Mouse (Mus musculus) left cerebral cortex, postnatal 36 days (tissue): ENCODE data around the gene Tbc1d5. TPM values are rescaled to one million over a fixed set of nuclear protein-coding genes. Genes with fewer than 3 reads are reported as not detected.

Experiments
- DNase-seq, 2 experiments: peaks; one replicate each; pipeline ENCODE4 v3.0.0; 2021 to 2022; ENCODE audit warnings: low spot score in 2 of 2, mixed read lengths in 1 of 2
- intact Hi-C: fragments of 180-260 bp; cut with DNase I; formaldehyde crosslinking; loops from one replicate; pipeline ENCODE4 v1.15.1; 2025
- total RNA-seq, 2 experiments: library from RNA; stranded (reverse); gene quantifications; 2 replicates each; pipeline ENCODE4 v1.2.3; 2021

Tbc1d5 gene
- total RNA-seq, 2 experiments from 2014 or later = 26.7 to 27.7 TPM

DNA sequence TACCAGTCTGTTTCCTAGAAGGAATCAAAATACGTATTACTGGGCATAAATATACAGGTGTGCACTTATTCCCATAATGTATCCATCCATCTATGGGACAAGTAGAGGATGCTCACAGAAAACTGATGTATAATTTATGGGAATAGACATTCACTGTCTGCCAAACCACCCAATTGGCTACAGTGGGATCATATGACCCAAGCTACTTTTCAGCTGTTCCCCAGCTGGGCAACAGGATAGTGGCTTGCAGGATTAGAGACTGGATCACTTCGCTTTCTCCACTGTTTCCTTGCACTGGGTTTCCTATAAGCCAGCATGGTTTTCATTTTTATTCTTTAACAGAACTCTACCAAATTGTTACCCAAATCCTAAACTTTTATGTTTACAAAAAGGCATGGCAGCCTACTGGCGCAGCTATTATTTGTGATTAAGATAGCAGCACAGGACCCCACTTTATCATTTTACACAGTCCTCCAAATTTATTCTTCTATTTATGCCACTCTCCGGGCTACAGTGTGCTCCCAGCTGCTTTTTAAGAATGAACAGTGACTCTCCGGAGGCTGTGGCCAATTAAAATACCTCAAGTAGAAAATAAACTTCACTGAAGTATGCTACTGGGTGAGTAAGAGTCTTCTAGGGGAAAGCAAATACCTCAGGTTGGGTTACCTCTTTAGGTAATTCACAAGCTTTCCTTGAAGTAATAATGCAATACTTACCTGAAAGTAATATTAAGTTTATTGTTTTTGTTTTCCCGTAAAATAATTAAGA lies 270.4 kb downstream of the Tbc1d5 start:
- intact Hi-C loops = no loop called here
- DNase-seq = no peak

DNA sequence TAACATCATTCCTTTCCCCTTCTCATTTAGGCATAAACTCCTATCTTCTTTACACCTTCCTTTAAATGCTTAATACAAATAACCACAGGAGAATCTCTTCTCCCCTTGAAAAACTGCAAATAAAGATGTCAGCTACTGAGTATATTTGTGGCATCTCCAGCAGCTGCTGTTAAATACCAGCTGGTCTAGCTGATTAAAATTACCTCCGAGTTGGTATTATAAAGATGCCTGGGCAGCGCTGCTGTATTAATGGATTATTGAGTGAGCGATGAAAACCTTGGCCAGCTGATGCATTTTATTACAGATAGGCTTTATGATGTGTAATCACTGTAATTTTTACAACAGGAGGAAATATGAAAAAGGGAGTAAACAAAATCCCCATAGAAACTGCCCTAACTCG lies 271.0 kb downstream of the Tbc1d5 start:
- no peak for DNase-seq
- intact Hi-C loops = no loop called here

DNA sequence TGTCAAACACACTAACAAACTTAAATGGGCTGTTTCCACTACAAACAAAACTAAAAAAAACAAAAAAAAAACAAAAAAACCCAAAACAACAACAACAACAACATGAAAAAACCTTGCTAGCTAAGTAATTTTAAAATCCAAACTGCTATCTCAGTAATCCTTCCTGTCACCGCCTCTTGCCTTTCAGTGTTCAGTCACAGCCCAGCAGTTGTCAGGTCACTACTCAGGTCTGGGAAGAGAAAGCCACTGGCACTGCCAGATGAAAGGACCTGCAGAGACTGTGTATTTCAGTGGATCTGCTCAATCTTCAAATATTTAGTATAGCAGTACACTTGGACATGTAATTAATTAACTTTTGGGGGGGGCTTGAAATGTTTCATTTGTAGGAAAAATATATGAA lies 272.5 kb downstream of the Tbc1d5 start:
- no peak for DNase-seq
- intact Hi-C loops = no loop called here

DNA sequence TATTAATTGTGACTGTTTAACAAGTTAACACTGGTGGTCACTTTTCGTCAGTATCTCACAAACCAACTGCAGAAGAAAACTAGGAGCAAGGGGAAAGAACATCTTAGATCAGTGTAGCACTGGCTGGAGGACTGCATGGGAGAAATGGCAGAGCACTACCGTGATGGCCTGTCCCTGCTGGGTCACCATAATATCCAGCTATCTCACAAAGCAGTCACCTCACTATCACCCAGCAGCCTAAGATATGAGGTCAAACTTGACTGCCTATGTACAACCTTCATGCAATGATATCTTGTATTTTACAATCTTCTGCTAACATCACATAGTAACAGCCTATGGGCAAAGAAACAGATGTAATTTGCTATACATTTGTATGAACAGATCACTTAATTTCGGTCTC lies 274.7 kb downstream of the Tbc1d5 start:
- intact Hi-C loops = no loop called here
- DNase-seq = no peak

DNA sequence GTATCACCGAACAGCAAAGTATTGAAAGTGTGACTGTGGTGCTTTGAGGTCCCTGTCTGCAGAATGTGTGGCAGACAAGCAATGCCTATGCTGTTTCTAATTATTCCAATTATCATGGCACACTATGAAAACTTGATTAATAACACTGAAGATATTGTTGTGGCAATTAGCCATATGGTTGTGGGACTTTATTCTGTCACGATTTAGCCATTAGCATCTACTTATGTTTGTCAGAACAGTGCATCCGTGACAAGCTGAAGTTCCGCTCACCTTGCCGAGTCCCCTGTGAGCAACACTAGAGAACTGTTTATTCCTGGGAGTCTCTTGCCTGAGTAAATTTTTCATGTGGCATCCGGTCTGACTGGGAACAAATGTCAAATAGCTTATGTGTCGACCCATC lies 281.3 kb downstream of the Tbc1d5 start:
- no peak for DNase-seq
- intact Hi-C loops = no loop called here

DNA sequence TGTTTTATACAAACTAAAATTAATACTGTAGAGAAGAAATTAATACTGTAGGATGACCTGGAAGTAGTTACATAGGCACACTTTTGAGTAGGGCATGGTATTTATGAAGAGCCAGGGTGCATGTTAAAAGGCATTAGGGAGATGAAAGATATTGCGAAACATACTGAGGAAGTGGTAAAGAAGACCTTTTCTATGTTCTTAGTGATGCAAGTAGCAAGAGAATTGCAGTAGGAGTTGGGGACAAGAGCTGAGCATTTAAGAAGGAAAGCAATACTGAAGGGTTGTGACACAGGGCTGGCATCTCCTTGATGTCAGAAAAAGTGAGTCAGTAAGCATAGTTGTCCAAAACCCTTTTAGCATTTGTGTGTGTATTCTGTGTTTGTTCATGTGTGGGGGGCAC lies 289.7 kb downstream of the Tbc1d5 start:
- no peak for DNase-seq
- intact Hi-C loops = no loop called here

DNA sequence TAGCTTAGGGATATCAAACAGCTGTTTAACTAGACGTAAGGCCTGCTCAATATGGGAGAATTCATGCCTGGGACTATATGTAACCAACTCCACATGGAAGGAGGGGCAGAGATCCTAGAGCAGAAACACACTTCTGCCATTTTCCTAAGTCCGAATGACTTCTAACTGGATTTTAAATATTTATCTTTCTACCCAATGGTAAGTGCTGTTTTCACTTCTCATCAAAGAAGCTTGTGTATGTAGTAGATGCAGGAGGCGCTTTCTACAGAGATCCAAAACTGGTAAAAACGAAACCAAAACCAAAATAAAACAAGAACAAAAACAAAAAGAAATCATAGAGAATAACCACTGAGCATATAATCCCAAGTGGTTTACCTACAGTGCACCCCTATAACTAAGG lies 299.2 kb downstream of the Tbc1d5 start:
- intact Hi-C loops = no loop called here
- no peak for DNase-seq

DNA sequence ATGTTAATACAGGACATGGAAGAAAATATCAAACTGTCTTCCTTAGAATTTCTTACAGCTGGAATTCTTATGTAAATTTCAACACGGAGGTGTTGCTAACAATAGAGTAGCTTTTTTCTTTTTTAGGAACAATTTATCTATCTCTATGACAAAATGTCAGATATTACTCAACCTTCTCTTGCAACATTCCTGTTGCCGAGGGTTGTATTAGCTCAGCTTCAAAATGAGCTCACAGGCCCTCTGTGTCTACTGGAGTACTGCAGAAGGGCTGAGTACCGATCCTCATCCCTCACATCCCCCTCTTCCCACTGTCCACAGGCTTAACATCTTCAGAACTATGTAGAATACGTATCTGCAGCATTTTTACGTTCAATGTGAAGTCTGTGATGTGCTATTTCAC lies 302.7 kb downstream of the Tbc1d5 start:
- intact Hi-C loops = no loop called here
- DNase-seq = no peak

DNA sequence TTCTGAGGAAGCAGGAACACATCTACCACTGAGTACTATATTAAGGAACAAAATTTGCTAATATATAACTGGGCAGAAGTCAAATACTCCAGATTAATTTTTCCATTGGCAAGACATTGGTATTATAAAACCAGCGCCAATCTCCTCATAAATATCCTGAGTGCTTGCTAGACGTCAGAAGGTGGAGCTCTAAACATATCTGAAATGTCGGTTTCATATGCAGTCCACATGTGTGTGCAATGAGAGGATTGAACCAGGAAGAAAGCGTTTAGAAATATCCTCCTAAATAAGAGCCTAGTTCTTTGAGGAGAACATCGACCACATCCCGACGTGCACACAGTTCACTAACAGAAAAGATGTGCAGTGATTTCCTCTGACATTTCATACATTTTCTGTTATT lies 305.1 kb downstream of the Tbc1d5 start:
- no peak for DNase-seq
- intact Hi-C loops = no loop called here

DNA sequence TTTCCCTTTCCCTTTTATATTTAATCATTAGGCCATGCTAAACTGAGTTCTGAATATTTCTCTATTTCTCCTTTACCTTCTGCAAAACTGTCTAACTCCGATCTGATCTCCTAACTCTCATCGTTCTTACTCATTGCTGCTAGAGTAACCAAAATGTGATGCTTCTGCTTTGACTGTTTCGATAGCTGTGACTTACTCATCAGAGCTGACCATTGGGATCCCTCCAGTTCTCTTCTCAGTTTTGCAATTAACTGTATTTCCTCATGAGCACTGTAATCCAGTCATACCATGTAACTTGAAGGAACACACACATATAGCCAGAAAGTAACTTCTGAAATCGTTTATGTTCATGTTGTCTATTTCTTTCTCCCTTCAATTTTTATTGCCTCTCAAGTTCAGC lies 306.6 kb downstream of the Tbc1d5 start:
- DNase-seq = no peak
- intact Hi-C loops = no loop called here

DNA sequence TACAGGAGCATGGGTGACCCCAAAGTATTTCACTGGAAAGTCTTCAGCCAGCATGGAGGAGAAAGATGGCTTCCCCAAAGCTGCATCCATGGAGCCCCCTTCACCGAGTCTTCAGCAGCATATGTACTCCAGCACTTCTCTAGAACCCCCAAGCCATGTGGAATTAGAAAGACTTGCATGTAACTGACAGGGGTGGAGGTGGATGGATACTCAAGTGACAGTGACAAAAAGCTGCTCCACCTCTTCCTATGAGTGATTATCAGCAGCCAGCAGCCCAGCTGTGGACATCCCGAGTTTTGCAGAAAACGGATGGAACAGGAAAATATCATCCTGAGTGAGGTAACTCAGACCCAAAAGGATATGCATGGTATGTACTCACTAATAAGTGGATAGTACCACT lies 311.9 kb downstream of the Tbc1d5 start:
- DNase-seq = no peak
- intact Hi-C loops = no loop called here

DNA sequence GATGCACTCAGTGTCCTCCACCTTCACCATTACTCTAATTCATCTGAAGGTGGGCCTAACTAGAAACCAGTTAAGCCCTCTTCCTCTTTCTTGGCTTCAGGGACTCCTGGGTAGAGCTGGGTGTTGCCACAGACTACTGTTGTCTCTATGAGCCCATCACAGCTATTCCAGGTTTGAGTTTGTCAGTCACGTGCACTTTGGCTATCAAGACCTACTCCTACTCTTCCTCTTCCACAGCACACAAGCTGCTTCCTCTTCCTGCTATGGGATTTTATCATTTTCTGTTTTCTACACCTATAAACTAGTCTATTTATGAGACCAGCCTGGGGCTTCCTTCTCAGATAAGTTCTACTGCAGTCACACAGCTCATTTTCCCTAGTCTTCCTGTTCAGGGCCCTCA lies 314.4 kb downstream of the Tbc1d5 start:
- DNase-seq = no peak
- intact Hi-C loops = no loop called here

DNA sequence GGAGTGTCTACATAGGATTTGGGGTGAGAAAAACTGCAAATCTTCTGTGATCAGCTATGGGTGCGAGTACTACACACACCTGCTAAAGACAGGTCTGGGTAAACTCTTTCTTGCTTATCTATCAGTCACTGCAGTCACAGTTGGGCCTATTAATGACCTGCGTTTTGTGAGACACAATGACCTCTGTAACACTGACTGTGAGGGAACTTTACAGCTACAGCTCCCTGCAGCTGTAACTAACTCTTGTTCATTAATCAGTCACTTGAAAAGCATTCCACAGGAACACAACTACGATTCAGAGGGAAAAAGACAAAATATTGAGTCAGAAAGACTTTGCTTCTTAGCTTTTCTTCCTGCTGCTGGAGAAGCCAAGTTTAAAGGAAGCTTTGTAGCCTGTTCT lies 325.9 kb downstream of the Tbc1d5 start:
- intact Hi-C loops = no loop called here

DNA sequence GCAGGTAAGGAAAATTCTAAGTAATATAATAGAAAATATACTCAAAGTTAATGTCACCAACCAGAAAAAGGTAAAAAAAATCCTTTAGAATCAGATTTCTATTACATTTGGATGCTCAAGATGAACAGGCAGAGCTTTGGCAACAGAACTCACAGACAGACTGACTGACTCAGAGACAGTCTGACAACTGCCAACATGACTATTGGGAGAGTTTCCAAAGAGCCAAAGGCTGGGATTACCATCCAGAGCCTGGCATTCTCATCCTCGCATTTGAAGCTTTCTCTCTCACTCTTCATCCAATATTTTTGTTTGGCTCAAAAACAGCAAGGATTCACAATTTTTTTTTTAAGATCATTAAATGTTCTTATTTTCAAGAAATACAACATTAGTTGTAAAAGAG lies 327.8 kb downstream of the Tbc1d5 start:
- intact Hi-C loops = no loop called here
- DNase-seq = no peak

More for the DNA sequence above, 325.9 kb downstream of the Tbc1d5 start:
- no peak for DNase-seq

DNA sequence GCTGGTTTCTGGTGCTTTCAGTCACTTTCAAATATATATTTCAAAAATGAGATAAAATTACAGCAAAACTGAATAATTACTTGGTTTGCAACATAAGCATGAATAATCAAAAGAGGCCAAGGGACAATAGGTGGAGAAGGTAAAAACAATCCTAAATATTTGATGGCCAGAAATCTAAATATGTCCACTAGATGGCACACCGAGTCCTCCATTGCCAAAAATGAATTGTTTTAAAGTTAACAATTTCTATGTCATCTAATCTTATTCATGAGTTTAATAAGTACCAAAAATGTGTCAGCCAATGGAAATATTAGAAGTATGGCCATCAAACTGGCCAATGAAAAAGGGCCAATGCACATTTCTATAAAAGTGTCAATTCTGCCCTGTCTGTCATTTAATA lies 365.1 kb downstream of the Tbc1d5 start:
- DNase-seq = no peak
- intact Hi-C loops = loop anchor here (5.0 kb wide), 1 partner anchor 1648 kb away; no protein-coding TSS in a partner anchor

DNA sequence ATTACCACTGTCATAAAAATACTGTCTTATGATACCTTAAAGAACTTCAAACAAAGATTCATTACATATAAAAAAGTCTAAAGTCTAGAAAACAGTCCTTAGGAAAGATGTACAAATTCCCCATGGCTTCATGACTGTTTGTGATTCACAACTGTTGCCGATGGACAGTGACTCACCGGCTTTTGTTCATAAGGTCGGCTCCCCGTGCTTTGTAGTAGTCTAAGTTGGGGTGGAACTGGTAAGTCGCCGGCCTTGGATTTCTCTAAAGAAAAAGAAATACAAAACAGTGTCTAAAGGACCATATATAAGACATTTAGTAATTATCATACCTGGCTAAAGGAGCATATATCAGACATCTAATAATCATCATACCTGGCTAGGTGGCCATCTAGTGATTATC lies 365.6 kb downstream of the Tbc1d5 start:
- intact Hi-C loops = loop anchor here (5.0 kb wide), 1 partner anchor 1649 kb away; no protein-coding TSS in a partner anchor
- DNase-seq = no peak

DNA sequence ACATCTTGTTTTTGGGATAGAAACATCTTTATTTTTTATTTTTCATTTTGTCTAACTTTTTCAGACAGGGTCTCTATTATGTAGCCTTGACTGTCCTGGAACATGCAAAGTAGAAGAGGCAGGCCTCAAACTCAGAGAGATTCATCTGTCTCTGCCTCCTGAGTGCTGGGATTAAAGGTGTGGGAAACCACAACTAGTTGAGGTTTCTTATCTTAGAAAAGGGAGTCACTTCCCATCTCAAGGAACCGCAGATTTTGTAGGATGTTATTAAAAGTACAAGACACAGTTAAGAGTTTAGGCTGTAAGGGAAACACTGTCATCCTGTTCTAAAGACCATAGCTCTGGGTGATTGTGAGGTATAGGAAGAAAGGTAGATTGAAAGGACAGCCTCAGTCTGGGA lies 373.5 kb downstream of the Tbc1d5 start:
- no peak for DNase-seq
- intact Hi-C loops = no loop called here

DNA sequence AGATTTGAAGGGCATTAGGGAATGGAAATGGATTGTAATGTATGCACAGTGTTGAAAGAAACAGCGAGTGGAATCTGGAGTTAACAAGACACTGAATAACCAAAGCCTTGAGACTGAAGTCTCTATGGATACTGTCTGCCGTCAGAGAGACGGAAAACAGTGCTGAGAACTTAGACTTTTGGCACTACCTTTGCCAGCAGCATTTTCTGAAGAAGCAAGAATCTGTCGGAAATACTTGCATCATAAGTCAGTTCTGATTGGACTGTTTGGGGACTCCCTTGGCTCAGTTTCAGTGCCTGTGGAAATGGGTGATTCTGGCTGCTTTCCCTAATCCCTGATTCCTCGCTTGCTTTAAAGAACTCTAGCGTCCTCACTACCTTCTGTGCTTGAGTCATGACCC lies 375.9 kb downstream of the Tbc1d5 start:
- intact Hi-C loops = no loop called here
- no peak for DNase-seq

DNA sequence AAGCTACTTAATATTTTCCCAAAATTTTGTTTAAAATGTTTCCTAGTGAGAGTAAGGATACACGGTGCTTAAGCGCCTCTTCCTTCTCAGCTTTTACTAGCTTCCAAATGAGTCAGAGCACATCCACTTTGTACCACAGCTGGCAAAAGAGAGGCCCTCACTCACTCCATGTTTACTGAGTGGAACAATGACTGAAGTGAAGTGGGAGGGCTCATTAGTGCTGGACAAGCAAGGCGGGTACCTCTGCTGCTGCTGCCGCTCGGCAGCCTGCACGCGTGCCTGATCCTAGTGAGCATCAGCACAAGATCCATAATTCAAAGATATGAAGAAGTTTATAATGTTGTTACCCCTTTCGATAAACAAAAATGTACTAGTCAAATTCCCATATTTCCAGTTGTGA lies 376.8 kb downstream of the Tbc1d5 start:
- intact Hi-C loops = no loop called here

DNA sequence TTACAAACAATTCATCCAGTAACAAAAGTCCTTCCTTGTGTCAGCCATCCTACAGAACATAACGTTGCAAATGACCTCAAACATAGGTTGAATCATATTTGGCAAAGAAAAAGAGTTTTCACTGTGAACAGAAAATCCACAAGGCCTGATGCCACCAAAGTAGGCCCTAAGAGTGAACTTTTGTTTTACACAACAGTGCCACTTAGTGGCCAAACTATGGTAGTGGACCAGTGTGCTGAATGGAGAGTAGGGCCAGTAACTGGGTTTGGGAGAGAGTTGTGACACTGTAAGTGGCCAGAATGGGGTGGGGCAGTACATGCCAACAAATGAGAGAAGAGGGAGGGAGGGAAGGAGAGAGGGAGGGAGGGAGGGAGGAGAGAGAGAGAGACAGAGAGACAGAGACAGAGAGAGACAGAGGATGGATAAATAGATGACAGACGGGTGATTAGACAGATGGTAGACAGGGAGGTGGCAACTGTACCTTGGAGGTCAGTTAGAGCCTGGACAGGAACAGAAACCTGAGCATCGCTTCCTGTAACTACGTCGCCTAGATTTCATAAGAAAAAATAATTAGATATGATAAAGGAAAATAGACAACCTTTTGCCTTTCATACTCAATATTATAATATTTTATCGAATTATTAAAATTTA lies 383.6 kb downstream of the Tbc1d5 start:
- DNase-seq = peak in 1 of 2 experiments; percentile 33
- intact Hi-C loops = loop anchor here (2.0 to 10.0 kb wide), 4 partner anchors 283 to 861 kb away; partner anchors contain the start of gene Dazl

More for the DNA sequence above, 376.8 kb downstream of the Tbc1d5 start:
- DNase-seq = no peak

DNA sequence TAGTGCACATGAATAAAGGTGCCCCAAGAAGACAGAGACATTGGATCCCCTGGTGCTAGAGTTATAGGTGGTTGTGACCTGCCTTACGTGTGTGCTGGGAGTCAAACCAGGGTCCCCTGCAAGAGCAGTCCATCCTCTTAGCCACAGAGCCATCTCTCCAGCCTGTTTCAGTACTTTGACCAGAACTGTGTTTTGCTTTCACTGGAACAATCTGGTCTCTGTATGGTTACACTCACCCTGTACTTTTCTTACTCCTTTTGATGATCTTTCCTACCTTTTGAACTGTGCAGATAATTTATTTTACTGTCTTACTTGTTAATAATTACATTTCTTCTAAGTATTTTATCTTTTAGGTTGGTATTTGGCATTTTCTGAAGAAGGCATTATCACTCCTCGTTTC lies 387.5 kb downstream of the Tbc1d5 start:
- DNase-seq = no peak
- intact Hi-C loops = loop anchor here (10.0 kb wide), 1 partner anchor 857 kb away; no protein-coding TSS in a partner anchor
